Mouse (Mus musculus): ENCODE data around the gene Zfp689.
"Not testable (repeated sequence)": the region's sequence is repeated elsewhere in the genome, so short reads cannot be mapped to it uniquely, and the experiment has no call there.

Gene Zfp689

DNA sequence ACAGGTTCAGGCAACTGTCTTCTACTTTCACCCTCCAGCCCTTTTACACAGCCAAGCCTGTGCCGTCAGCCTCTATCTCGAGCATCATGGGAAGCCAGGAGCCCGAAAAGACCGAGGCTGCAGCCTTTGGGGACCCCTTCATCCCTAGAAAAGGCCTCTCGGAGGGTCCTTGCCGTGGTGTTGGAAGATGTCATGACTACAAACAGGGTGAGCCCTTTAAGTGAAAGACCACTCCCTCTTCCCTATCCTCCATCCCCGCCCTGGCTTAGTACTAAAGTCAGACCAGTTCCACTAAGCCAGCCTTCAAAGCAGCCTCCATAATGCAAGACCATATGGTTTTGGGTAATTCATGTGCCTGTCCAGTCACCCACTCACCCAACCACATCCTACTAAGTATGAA, 23.1 kb upstream of the Zfp689 start:
- in situ Hi-C loops (cut with MboI; ENCODE audit: unreplicated experiment in 2 of 2): loop anchor here in 1 of 2 experiments (10.0 kb wide), 1 partner anchor 107 kb away; no protein-coding TSS in a partner anchor

DNA sequence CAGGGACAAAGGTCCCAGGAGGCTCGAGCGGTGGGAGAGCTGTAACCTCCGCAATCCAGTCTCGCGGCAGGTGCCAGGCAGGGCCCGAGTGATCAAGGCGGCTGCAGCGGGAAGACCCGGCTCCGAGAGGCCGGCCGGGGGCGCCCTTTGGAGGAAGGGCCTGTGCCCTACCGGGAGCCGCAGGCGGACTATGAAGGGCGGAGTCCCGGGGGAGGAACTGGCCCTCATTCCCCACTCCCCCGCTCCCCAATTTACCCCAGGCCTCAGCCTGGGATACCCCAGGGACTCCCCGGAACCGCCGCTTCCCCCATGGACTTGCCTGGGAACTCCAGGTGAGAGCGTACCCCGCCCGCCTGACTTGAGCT, 22.7 kb upstream of the Zfp689 start:
- in situ Hi-C loops (cut with MboI; ENCODE audit: unreplicated experiment in 2 of 2): loop anchor here in 1 of 2 experiments (10.0 kb wide), 1 partner anchor 107 kb away; no protein-coding TSS in a partner anchor

DNA sequence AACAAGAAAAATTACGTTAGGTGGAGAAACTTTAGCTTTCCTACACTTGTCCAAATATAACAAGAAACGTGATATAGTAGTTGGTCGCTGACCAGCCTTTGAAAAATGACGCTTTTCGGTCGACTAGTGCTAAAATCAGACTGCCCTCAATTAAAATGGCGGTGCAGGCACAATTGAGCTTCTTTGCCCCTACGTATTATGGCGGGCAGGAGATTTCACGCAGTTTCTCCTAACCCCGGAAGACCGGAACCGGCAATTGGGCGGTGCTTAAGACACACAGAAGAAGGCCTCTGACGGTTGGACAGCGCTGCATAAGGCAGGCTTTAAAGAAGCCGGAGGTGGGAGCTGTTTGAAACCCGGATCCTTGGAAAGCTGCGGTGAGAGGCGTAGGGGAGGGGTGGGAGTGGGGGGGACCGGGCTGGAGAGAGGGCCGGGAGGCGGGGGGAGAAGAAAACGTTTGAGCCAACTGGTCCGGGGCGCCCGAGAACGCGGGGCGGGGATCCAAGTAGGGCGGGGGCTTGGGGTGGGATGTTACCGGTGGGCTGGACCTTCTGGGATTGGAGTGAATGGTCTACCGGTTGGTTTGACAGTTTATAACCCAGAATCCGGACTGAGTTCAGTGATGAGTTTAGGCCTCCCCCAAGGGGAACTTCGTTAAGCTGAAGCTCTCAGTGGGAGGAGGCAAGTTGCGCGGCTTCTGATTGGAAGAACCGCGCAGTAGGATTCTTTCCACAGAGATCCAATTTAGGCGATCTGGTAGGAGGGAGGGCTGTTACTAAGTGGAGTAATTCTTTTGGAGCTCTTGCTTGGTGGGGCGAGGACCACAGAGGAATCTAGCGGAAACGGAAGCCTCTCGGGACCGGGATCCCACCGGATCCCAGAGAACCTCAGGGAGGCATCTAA, 22.0 kb upstream of the Zfp689 start:
- in situ Hi-C loops (cut with MboI; ENCODE audit: unreplicated experiment in 2 of 2): loop anchor here in 1 of 2 experiments (10.0 kb wide), 1 partner anchor 106 kb away; no protein-coding TSS in a partner anchor

DNA sequence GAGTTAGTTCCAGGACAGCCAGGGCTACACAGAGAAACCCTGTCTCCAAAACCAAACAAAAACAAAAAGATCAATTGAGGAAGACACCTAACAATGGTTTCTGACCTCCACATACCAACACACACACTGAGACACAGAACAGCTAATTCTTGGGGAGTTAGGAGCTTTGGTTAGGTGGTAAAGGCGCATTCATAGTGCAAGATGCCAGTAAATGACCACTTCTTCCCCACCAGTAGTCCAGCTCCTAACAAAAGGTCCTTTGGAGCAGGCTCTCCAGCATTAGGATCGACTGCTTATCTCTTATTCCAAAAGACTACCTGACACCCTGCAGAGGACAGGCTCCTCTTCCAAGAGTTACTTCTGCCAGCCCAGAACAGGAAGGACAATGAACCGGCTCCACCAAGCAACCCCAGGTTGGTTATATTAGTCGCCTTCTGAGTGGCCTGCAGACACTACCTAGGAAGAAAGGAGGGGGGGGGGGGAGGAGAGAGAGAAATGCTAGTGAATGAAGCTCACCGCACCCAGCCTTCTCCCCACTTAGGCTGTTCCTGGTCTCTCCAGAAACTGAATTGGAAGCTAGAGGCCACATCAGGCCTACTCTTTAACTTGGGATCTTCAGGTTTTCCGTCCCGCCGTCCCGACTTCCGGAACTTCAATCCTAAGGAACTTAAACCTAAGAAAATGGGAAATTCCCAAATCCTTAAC, 21.2 kb upstream of the Zfp689 start:
- in situ Hi-C loops (cut with MboI; ENCODE audit: unreplicated experiment in 2 of 2): loop anchor here in 1 of 2 experiments (10.0 kb wide), 1 partner anchor 105 kb away; no protein-coding TSS in a partner anchor

DNA sequence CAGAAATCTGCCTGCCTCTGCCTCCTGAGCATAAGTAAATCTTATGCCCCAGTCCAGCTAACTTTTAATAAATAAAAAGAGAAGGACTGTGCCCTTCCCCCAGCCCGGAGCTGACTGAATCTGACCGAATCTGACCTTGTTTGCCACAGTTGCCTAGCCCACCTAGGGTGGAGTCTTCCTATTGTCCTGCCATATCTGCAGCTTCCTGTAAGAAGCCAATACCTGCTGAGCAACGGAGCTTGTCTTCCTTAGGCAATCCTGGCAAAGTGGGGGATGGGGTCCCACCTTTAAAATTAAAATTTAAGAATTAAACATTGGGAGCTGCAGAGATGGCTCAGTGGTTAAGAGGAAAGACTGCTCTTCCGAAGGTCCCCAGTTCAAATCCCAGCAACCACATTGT, 17.6 kb upstream of the Zfp689 start:
- in situ Hi-C loops (cut with MboI; ENCODE audit: unreplicated experiment in 2 of 2): no loop called here

DNA sequence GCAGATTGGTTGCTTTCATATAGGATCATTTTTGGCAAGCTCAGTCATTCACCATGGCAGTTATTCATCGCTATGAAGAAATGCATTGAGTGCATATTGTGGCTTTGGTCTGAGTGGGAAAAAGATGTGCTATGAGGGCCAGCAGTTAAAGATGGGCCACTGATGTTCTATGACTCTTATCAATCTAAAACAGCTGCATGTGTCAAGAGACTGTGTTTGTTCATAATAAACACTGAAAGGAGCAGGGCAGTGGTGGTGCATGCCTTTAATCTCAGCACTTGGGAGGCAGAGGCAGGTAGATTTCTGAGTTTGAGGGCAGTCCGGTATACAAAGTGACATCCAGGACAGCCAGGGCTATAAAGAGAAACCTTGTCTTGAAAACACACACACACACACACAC, 16.7 kb upstream of the Zfp689 start:
- in situ Hi-C loops (cut with MboI; ENCODE audit: unreplicated experiment in 2 of 2): not testable (repeated sequence)

DNA sequence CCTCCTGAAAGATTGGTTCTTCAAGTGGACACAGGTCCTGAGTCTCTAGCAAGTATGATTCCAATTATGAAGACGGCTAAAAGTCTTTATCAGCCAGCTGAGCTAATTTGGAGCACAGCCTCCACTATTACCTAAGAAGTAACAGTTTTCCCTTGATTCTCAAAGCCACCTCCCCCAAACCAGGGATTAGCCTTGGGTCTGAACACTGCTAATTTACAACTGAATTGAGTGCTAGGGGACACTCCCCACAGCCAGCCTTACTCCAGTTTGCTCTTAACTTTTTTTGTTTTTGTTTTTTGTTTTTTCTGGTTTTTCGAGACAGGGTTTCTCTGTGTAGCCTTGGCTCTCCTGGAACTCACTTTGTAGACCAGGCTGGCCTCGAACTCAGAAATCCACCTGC, 16.2 kb upstream of the Zfp689 start:
- in situ Hi-C loops (cut with MboI; ENCODE audit: unreplicated experiment in 2 of 2): no loop called here

DNA sequence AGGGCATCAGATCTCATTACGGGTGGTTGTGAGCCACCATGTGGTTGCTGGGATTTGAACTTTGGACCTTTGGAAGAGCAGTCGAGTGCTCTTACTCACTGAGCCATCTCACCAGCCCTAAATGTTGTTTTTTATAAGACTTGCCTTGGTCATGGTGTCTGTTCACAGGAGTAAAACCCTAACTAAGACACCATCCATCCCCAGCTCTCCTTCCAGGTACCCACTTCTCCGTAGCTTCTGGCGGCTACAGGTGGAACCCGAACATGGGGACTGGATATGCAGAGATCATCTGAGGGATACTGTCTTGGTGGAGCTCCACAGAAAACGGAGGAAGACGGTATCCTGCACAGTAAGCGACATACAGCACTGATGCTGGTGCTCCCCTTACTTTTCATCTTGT, 10.4 kb upstream of the Zfp689 start, which contains the start of gene Prr14:
Gene Prr14, plus strand, starts transcription at position 301 of the 400 bp plus-strand sequence.
- in situ Hi-C loops (cut with MboI; ENCODE audit: unreplicated experiment in 2 of 2): not testable (repeated sequence)

DNA sequence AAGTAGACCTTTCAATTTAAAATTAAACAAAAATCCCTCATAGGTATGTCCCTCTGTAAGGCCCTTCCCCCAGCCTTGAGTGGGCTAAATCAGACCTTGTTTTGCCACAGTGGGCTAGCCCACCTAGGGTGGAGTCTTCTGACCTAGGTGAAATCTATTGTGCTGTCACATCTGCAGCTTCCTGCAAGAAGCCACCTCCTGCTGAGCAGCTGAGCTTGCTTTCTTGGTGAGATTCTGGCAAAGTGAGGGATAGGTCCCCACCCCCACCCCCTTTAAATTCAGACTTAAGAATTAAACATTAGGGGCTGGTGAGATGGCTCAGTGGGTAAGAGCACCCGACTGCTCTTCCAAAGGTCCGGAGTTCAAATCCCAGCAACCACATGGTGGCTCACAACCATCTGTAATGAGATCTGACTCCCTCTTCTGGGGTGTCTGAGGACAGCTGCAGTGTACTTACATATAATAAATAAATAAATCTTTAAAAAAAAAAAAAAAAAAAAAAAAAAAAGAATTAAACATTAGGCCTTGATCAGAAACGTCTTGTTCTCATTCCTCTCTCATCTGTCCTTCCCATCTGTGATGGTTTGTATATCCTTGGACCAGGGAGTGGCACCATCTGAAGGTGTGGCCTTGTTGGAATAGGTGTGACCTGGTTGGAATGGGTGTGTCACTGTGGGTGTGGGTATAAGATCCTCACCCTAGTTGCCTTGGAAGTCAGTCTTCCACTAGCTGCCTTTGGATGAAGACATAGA, 9.6 kb upstream of the Zfp689 start:
- in situ Hi-C loops (cut with MboI; ENCODE audit: unreplicated experiment in 2 of 2): not testable (repeated sequence)

DNA sequence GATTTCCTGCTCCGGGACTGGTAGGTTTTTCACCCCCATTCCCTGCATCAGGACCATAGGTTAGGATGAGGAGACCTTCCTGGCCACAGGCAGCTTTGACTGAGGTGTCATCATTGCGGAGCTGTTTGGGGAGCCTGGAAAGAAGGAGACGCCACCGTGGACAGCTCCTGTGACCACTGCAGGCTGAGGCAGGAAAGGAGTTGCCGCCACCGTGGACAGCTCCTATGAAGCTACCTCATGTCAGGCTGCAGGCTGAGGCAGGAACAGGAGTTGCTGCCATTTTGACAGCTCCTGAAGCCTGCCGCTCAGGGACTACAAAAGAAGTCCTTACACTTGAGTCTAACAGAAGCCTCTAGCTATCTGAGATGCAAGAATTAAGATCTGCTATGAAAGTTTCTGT, 5.9 kb upstream of the Zfp689 start:
- in situ Hi-C loops (cut with MboI; ENCODE audit: unreplicated experiment in 2 of 2): no loop called here

DNA sequence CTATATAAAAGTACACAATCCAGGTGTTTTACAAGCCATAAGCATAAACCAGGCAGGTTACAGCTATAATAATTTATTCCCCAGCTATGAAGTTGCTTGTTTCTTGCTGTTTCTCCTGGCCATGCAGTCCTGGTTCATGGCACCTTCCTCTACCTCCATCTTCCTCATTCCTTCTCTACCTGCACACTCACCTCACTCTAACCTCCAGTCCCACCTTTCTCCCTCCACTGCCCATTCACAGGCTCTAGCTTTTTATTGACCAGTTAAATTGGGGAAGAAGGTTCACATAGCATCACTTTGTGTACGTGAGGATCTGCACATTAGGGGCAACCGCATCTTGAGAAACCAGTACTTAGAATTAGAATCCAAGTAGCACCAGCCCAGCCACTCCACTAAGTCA, 4.1 kb upstream of the Zfp689 start:
- in situ Hi-C loops (cut with MboI; ENCODE audit: unreplicated experiment in 2 of 2): no loop called here

DNA sequence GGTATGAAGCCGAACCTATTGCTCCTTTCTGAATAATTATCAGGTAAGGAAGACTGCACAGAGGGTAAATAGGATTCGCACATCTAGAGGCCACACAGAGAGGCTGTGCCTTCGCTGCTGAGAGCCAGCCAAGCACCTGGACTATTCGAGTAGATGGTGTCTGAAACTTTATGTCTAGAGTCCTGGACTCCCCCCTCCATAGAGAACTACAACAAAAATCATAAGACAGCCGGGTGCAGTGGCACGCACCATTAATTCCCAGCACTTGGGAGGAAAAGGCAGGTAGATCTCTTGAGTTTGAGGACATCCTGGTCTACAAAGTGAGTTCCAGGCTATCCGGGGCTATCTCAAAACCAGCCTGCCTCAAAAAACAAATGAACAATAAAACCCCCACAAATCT, 1.0 kb upstream of the Zfp689 start:
- in situ Hi-C loops (cut with MboI; ENCODE audit: unreplicated experiment in 2 of 2): no loop called here

DNA sequence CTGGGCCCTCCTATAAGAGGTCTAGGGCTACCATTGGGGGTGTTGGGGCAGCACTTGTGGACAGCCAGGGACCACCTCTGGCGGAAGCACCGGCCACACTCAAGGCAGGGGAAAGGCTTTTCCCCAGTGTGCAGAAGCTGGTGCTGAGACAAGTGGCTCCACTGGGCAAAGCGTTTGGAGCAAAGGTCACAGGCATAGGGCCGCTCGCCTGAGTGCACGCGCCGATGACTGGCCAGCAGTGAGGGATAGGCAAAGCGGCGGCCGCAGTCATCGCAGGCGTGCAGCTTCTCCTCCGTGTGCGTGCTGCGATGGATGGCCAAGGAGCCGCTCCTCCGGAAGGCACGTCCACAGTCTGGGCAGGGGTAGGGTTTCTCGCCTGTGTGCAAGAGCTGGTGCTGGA, 5.0 kb downstream of the Zfp689 start:
- in situ Hi-C loops (cut with MboI; ENCODE audit: unreplicated experiment in 2 of 2): no loop called here

DNA sequence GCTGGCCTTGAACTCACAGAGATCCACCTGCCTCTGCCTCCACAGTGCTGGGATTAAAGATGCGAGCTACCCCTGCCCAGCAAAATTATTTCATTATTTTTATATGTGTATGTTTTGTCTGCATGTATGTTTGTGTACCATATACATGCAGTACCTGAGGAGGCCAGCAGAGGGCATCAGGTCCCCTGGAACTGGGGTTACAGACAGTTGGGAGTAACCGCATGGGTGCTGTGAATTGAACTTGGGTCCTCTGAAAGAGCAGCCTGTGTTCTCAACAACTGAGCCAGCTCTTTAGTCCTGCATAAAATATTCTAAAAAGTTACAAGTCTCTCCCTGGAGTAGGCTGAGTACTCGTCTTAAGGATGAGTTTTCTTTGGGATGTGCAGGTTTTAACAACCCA, 11.2 kb downstream of the Zfp689 start:
- in situ Hi-C loops (cut with MboI; ENCODE audit: unreplicated experiment in 2 of 2): no loop called here

DNA sequence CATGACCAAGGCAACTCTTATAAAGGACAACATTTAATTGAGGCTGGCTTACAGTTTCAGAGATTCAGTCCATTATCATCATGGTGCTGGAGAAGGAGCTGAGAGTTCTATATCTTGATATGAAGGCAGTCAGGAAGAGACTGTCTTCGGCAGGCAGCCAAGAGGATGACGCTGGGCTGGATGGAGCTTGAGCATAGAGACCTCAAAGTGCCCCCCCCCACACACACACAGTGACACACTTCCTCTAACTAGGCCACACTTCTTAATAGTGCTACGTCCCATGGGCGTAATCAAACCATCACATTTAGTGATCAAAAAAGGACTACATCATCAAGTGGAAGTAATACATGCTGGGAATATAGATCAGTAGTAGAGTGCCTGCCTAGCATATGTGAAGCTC, 13.8 kb downstream of the Zfp689 start:
- in situ Hi-C loops (cut with MboI; ENCODE audit: unreplicated experiment in 2 of 2): no loop called here

DNA sequence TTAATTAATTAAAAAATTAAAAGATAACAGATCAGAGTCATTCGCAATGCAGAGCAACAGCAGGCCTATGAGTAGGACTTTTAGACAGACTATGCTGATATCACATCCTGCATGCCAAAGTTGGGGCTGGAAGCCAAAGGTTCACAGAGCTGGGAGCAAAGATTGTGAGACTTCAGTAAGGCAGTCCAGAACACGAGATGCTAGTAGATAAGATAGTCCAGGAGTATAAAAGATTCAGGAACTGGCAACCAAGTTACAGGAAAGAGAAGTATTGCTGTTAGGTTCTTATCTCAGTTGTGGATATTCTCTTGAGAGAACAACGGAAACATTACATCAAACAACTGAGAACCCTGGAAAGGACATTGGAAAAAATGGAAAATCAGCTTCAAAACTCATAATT, 22.6 kb downstream of the Zfp689 start:
- in situ Hi-C loops (cut with MboI; ENCODE audit: unreplicated experiment in 2 of 2): no loop called here

DNA sequence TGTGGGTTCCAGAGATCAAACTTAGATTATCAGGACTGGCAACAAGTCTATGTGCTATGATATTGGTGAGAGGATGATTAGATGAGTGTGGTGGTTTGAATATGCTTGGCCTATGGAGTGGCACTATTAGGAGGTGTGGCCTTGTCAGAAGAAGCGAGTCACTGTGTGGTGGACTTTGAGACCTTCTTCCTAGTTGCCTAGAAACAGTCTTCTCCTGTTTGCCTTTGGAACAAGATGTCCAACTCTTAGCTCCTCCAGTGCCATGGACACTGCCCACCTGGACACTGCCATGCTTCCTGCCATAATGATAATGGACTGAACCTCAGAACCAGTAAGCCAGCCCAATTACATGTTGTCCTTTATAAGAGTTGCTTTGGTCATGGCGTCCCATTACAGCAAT, 23.0 kb downstream of the Zfp689 start:
- in situ Hi-C loops (cut with MboI; ENCODE audit: unreplicated experiment in 2 of 2): no loop called here

DNA sequence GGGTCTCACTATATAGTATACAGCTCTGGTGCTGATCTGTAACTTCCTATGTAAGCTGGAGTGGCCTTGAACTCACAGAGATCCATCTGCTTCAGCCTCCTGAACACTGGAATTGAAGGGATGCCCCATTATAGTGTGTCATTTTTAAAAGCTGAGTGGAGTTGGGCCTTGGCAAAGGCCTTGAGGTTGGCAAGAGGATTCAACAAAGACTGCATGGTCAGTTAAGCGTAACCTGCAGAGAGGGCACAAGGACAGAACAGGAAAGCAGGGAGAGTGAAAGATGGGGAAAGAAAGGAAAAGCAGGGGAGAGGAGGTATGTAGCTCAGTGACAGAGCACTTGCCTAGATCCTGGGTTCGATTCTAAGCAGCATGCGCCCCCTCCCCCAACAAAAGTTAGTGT, 23.7 kb downstream of the Zfp689 start:
- in situ Hi-C loops (cut with MboI; ENCODE audit: unreplicated experiment in 2 of 2): no loop called here

DNA sequence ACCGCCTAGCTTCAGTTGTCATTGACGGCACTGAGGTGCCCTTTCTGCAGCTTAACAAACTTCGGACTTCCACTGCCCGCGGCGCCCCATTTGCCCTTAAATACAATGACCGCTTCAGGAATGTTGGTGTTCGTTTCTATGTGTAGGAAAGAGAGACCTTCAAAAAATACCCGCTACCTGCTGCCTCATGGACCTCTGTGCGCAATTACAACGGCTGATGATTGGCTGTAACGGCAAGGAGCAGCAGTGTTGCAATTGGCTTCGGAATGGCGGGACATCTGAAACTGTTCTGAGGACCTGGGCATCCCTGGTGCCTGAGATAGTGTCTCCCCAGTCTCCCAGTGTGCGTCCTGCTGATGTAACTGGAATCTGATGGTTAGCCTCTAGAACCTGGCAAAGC, 26.7 kb downstream of the Zfp689 start:
- in situ Hi-C loops (cut with MboI; ENCODE audit: unreplicated experiment in 2 of 2): no loop called here

DNA sequence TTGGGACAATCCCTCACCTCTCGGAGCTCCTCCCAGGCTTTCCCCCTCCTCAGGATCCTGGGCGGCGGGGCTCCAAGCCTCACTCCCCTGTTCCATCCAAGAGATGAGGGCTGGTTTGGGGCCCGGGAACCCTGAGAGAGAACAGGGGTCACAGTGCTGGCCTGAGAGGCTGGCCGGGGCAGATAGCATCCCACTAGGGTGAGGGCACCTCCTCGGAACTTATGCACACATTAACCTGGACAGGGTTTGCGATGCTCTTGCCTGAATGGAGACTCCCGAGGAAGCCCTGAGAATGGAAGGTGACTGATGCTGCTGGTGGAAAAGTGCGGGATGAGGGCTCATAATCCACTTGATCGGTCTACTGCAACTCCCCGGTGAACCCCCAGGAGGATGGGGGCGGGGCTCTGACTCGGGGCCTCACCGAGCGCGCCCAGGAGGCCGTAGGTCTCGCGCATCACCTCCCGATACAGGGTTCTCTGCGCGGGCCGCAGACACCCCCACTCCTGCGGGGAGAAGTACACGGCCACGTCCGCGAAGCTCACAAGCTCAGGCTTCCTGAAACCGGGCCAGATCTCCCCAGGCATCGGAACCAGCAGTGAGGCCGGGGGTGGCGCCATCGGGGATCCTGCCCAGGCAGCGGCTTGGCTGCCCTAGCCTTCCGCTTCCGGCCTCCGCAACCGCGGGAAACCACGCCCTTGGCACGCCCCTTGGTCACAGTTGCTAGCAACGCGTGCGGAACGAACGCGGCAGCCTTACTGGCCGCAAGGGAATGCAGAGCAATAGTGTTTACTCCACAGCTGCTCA, 27.4 kb downstream of the Zfp689 start, which contains the start of gene Zfp688:
Gene Zfp688, minus strand, starts transcription at position 681 of the 804 bp plus-strand sequence.
- in situ Hi-C loops (cut with MboI; ENCODE audit: unreplicated experiment in 2 of 2): no loop called here
